Mouse (Mus musculus) layer of hippocampus, adult 2 months (tissue): Measurements from ENCODE around the gene Phf21a. TPM values are rescaled to one million over a fixed set of nuclear protein-coding genes. Genes with fewer than 3 reads are reported as not detected.

Experiments
- DNase-seq, 2 experiments: peaks; one replicate each; pipeline ENCODE4 v3.0.0; 2022; ENCODE audit warnings: low spot score in 2 of 2
- H3K27ac ChIP-seq: fragments of 200-600 bp; 2 replicates; pipeline ENCODE4 v1.8.1; 2022
- H3K4me3 ChIP-seq: fragments of 200-600 bp; 2 replicates; pipeline ENCODE4 v1.8.1; 2022; ENCODE audit warnings: mild to moderate bottlenecking
- CTCF ChIP-seq: fragments of 200-600 bp; conservative IDR thresholded peaks from 2 replicates; pipeline ENCODE4 v1.8.1; 2022; ENCODE audit warnings: antibody characterized with exemption, mild to moderate bottlenecking, moderate library complexity
- total RNA-seq, 2 experiments: library from RNA; stranded (reverse); gene quantifications; 2 replicates each; pipeline ENCODE4 v1.2.3; 2021

Phf21a gene
- total RNA-seq, 2 experiments from 2014 or later, result 160 to 162 TPM

DNA sequence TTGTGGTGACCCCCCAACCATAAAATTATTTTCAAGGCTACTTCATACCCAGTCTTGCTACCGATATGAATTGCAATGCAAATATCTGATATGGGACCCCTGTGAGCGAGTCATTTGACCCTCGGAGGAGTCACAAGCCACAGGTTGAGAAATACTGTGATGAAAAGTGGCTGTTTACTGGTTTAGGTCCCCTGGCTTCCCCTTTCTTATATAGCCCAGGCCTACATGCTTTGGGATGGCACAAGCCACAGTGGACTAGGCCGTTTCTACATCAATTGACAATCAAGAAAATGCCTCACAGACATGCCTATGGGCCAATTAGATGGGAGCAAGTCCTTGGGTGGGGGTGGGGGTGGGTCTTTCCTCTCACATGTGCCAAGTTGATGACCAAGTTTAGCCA, 80.3 kb downstream of the Phf21a start:
- H3K4me3 ChIP-seq, result no peak overlapping the region
- H3K27ac ChIP-seq, result no peak overlapping the region
- TF ChIP-seq CTCF, result no peak
- DNase-seq, result no peak

DNA sequence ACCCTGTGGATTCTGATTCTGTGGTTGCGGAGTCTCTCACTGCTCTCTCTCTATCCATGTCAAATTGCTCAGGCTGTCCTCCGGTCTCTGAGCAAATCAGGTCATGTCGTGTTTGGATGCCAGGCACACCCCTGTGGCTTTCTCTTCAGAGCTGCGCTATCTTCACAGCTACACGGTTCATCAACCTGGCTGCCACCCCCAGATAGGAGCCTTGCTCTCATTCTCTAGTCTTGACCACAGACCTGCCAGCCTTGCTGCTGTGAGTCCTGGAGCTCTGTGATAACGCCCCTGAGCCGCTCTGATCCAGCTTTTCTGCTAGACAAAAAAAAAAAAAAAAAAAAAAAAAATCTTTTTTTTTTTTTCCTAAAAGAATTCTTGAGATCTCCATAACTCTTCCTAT, 81.3 kb downstream of the Phf21a start:
- H3K4me3 ChIP-seq, result no peak overlapping the region
- H3K27ac ChIP-seq, result no peak overlapping the region
- no peak for TF ChIP-seq CTCF
- no peak for DNase-seq

DNA sequence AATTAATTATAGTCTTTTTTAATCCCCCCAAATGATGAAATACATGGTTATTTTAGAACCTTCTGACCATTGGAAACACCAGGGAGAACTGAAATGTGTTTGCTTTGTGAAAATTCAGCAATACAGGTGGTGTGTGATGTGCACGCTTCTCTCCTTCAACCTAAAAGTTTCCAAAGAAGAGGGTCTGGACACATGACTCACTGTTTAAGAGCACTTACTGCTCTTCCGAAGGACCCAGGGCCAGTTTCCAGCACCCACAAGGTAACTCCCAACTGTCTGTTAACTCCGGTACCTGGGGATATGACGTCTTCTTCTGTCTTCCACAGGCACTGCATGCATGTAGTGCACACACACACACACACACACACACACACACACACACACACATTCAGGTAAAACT, 82.1 kb downstream of the Phf21a start:
- Histone ChIP-seq H3K27ac (no peak overlapping the region), H3K4me3 (no peak overlapping the region)
- TF ChIP-seq CTCF, result no peak
- no peak for DNase-seq

DNA sequence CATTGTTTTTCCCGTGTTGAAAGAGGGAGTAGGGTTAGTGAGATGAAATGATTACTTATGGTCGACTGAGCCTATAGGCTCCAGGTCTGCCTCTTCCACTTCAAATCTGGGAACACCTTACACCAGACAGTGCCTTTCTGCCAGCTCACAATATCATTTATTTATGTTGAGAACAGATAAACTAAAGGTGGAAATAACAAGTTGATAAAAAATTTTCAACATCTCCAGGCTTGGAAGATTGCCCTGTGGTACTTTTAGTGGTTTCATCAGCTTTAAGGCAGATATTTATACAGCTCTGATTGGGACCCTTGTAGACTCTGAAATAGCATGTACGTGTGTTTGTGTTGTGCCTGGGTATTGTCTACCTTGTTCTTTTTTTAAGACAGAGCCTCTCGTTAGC, 83.4 kb downstream of the Phf21a start:
- no peak for DNase-seq
- TF ChIP-seq CTCF, result no peak
- Histone ChIP-seq H3K27ac (no peak overlapping the region), H3K4me3 (no peak overlapping the region)

DNA sequence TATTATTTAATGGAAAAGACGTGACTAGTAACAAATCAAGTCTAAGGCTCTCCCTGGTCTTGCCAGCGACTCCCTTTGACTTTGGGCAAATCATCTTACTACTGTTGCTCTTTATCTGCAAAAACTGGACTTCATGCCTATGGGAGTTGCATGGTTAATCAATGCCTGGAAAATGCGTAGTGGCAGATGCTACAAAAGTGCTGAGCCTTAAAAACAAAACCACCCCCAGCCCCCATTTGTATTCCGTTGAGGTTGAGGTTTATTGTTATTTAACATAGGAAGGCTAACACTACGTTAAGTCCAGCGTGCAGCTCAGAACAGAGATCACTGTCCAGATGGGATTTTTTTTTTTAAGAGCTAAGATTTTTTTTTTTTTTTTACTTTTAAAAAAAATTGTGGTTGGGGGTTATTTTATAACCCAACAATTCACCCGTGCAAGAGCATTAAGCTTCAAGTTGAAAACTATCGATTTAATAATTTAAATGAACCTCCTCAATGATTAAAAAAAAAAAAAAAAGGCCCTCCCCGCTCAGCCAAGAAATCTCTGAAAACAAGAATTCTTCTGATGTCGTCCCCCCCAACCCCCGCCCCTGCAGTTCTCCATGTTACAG, 89.3 kb downstream of the Phf21a start:
- no peak for DNase-seq
- no peak for TF ChIP-seq CTCF
- Histone ChIP-seq H3K4me3 (peak overlapping the region; percentile 78), H3K27ac (peak overlapping the region; percentile 98)

DNA sequence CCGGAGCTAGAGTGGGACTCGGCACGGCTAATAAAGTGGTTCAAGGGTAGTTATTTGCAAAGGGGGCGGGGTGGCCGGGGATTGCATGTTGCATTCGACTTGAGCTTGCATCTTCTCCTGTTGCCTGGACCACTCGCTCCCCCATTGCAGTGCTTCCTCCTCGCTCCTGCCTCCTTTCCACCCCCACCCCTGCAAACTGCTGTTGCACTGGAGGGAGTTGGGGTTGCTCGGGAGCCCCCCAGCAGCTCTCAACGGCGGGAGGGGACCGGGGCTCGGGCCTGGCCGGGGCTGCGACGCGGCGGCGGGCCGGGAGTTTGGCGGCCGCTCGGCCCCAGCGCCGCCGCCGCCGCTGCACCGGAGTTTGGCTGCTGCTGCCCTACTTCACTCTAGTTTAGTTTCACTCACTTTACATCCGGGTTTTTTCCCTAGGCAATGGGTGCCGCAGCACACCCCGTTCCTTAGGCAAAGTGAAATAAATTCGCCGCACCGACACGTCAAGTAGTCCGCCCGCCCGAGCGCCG, 90.1 kb downstream of the Phf21a start:
- Histone ChIP-seq H3K27ac (peak overlapping the region; percentile 98), H3K4me3 (peak overlapping the region; percentile 78)
- TF ChIP-seq CTCF, result no peak
- peak; percentile 69 to 79 for DNase-seq

DNA sequence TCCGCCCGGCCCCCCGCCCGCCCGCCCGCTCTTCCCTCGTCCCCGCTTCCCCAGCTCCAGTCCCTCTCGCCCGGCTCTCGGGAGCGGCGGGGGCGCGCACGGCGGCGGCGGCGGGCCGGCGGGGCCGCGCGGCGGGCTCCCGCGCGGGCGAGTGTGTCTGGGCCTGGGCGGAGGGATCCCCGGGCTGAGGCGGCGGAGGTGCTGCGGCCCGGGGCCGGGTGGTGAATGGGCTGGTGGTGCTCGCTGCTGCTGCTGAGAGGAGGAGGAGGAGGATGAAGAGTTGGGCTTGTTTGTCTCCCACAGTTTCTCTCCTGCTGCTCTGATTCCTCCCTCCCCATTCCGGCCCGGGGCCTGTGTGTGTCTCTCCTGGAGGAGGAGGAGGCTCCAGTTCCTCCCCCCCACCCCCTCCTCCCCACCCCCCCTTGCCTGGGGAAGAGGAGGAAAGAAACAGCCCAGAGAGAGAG, 90.7 kb downstream of the Phf21a start:
- no peak for TF ChIP-seq CTCF
- H3K4me3 ChIP-seq, result peak overlapping the region; percentile 81
- peak overlapping the region; percentile 98 for H3K27ac ChIP-seq
- peak; percentile 90 to 92 for DNase-seq

DNA sequence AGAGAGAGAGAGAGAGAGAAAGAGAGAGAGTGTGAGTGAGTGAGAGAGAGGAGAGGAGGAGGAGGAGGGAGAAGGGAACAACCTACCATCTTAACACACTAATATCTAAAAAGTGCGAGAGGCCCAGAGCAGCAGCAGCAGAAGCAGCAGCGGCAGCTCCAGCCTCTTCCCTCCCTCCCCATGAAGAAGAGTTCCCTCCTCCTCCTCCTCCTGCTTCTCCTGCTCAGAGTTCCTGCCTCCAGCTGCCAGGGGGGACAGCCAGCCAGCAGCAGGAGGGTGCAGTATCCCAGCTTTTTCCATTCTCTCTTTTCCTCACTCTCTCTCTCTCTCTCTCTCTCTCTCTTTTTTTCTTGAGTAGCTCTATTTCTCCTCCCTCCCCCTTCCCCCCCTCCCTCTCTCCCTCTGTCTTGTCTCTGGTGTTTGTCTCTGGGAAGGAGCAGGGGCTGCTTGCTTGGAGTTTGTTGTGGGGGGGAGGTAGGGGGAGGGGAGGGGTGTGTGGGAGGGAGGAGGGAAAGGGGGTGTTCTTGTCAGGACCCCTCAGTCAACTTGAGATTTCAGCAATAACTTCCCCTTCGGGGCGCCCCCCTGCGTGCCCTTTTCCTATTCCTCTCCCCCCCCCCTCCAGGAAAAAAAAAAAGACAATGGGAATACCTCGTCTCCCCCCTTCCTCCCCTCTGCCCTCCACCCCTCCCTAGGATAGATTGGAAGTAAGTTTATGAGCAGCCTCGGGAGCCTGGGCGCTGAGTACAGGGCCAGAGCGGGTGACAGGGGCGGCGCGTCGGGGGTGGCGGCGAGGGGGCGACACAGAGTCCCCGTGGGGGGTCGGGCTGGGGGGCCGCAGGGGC, 91.4 kb downstream of the Phf21a start:
- Histone ChIP-seq H3K4me3 (peak overlapping the region; percentile 81), H3K27ac (peak overlapping the region; percentile 98)
- TF ChIP-seq CTCF, result no peak
- DNase-seq, result peak; percentile 42 to 62

DNA sequence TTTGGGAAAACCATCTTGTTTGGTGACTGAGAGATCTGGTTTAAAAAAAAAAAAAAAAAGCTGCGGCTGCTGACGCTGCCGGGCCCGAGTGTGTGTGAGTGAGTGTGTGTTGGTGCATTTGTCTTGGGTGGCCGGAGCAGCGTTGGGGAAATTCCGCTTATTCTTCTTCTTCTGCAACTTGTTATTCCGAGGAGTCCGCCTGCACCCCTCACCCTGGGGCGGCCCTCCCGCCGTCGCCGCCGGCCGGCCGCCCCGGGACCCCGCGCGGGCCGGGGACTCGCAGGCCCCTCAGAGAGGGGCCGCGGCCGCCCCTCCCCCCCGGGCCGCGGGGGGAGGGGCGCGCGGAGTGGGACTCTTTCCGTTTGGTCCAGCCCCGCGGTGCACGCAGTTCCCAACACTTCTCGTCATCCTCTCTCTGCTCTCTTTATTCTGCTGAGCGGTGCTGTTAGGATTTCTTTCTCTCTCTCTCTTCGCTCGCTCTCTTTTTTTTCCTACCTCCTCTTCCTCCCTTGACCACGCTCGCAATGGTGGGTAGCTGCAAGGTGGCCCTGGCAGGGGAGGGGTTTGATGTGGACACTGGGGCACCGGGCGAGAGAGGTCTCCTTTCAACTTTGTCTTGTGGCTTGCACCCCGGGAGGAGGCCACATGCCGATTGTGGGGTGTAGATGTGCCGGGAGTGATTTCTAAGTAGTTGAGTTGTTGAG, 92.3 kb downstream of the Phf21a start:
- no peak for TF ChIP-seq CTCF
- peak in 1 of 2 experiments; percentile 18 for DNase-seq

DNA sequence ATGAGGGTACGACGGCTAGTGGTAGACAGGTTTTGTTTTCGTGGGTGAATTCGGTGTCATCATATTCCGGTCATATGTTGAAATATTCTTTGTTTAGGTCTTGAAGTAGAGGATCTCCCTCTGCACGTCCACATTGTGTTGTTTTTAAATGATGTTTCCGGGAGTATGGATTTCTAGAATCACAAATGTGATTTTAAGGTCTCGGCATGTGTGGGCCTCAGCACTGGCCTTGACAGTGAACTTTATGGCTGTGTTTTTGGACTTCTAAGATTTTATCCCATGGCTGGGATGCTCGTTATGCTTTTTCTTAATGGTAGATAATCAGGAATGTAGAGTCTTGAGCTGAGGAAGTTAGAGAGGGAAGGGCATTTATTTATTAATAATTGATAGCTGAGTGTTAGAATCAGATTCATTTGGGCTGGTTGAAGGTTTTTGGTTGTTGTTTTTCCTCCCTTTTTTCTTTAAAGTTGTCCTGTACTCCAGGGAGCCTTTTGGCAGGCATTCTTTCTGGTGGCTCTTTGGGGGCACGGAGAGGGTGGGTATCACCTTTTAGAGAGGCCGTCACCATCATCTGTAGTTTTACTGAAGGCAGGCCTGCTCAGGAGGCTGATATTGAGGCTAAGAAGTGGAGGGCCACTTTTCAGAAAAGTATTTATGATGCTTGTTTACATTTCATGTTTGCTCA, 93.0 kb downstream of the Phf21a start:
- H3K4me3 ChIP-seq, result peak overlapping the region; percentile 81
- no peak for TF ChIP-seq CTCF
- DNase-seq, result no peak

More for the DNA sequence above, 92.3 kb downstream of the Phf21a start:
- Histone ChIP-seq H3K27ac (peak overlapping the region; percentile 98), H3K4me3 (peak overlapping the region; percentile 81)

DNA sequence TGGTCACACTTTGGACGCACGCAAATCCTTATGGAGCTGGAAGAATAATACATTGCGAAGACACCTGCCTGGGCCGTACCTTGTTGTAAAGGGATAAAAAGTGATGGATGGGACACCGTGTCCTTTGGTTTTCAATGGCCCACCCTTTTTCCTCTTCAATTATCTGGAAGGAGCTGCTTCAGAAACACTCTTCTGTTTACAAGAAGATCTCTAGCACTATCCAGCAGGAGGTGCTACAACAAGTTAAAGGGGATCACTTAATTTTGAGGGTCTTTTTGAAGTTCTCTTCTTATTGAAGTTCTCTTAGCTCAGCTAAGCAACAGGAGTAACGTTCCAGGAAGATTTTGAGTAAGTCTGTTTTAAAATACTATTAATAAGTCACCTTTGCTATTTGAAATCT, 94.1 kb downstream of the Phf21a start:
- DNase-seq, result no peak
- Histone ChIP-seq H3K4me3 (peak overlapping the region; percentile 81; the same call in 1 of the 2 replicates), H3K27ac (no peak overlapping the region)
- peak; percentile 58 for TF ChIP-seq CTCF

More for the DNA sequence above, 93.0 kb downstream of the Phf21a start:
- H3K27ac ChIP-seq, result peak overlapping the region; percentile 98

DNA sequence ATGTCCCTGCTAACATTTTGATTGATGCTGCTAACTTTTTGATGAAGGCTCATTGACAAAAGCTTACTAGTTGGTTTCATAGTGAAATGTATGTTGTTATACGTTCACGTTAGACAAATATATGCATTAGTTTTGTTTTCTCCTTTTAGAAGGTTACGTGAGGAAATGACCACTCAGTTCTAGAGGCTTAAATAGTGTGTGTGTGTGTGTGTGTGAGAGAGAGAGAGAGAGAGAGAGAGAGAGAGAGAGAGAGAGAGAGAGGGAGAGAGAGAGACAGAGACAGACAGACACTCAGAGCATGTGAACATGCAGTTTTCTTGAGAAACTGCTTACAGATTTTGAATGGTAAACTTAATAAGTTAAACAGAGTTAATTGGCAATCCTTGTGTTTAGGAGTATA, 95.8 kb downstream of the Phf21a start:
- DNase-seq, result no peak
- H3K4me3 ChIP-seq, result no peak overlapping the region; the same call in 1 of the 2 replicates
- no peak overlapping the region for H3K27ac ChIP-seq
- TF ChIP-seq CTCF, result no peak

DNA sequence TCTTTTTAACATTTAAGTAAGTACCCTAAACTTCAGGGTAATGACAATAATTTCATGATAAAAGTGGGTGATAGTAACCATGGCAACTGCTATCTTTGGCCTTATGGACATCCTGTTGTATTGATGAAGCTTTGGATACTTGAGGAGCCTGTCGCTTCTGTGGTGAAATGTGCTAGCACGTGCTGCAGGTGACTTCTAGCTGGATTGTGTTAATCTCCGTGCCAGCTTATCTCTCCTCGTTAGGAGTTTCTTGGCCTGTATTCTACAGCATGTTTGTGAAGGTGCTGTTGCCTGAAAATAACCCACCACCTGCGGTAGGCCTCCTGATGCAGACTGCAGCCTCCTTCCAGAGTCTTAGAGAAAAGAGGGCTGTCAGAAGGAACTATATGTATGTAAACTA, 98.0 kb downstream of the Phf21a start:
- Histone ChIP-seq H3K27ac (no peak overlapping the region), H3K4me3 (no peak overlapping the region)
- no peak for DNase-seq
- no peak for TF ChIP-seq CTCF
